Mouse (Mus musculus) lung, adult 18-20 months (tissue): ENCODE data around the gene Sufu.
A peak's percentile ranks its signal among the peaks of the same experiment; 100 is the strongest.

Experiments used
- DNase-seq, 2 experiments: peaks; one replicate each; pipeline ENCODE4 v3.0.0; 2022; ENCODE audit warnings: mixed read lengths in 2 of 2

Sufu gene

GRCm38 (mm10) chr19:46532031-46532688 is 135.5 kb downstream of the Sufu start:
- peak in 1 of 2 experiments; percentile 55 for DNase-seq

- DNase-seq = no peak
These were observed 136.4 kb downstream of the Sufu start for GRCm38 (mm10) chr19:46533066-46533465.

- no peak for DNase-seq
These were observed 136.8 kb downstream of the Sufu start for GRCm38 (mm10) chr19:46533525-46533924.

GRCm38 (mm10) chr19:46534542-46535098 is 137.9 kb downstream of the Sufu start:
- no peak for DNase-seq

GRCm38 (mm10) chr19:46537357-46537756 is 140.7 kb downstream of the Sufu start:
- no peak for DNase-seq

- DNase-seq = peak; percentile 32 to 58
These were observed 141.5 kb downstream of the Sufu start for GRCm38 (mm10) chr19:46538213-46538612.
